Mouse (Mus musculus) layer of hippocampus, postnatal 25 days (tissue): Measurements from ENCODE around the gene Enpep. TPM values are rescaled to one million over a fixed set of nuclear protein-coding genes. Genes with fewer than 3 reads are reported as not detected.

Source experiments
- DNase-seq, 2 experiments: peaks; one replicate each; pipeline ENCODE4 v3.0.0; 2022; ENCODE audit warnings: mixed read lengths in 2 of 2, low spot score in 1 of 2; ENCODE audit errors: extremely low spot score in 1 of 2
- total RNA-seq, 2 experiments: library from RNA; stranded (reverse); gene quantifications; 2 replicates each; pipeline ENCODE4 v1.2.3; 2021

The Enpep gene
- total RNA-seq, 2 experiments from 2014 or later: 1.4 to 2.3 TPM

DNA sequence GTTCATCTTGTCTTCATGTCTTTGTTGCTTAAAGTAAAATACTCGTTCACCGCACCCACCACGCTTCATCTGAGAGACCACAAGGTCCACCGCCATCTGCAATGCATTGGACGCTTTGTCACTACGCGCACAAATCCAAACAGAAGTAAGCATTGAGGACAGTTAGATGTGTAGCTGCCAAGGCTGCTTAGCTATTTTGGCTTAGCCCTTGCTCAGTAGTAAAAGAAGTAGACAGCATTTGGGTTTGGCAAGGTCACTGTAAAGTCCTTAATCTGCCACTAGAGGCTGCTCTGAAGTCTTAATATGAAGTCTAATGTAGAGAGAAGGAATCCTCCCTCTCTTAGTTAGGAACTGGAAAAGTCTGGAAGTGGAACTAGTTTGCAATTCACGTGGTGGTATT is 75.8 kb downstream of the Enpep start:
- no peak for DNase-seq

DNA sequence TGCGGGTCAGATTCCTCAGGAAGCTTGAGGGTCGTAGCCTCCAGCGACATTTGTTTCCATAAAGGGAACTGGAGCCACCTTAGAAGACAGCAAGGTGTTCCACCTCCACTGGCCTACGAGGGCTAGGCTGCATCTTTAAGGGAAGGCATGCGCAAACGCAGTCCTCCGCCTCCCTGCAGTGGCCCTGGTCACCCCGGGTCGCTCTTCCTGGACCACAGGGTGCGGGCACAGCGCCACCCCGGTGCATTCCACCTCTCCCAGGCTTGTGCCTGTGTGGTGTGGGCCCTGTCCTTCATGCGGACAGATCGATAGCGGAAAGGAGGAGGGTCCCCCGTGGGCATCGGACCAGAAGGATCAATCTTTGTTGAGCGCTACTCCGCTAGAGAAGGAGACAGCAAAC is 76.2 kb downstream of the Enpep start:
- DNase-seq: no peak

DNA sequence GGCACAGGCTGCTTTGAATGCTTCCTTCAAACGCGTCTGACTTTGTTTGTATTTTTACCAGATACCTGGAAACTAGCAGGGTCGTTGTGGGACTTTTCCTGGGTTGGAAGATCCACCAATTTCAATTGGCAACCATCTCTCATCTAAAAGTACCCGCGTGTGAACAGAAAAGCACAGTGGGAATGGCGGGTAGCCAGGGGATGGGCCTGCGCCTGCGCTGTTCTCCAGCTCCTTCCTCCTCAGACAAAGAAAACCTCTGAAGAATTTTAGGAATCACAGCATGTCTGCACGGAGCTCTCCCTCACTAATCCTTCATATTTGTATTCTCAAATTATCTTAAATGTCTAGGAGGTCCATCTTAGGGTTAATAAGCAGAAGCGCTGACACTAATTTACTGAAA is 78.3 kb downstream of the Enpep start:
- peak; percentile 31 to 55 for DNase-seq

DNA sequence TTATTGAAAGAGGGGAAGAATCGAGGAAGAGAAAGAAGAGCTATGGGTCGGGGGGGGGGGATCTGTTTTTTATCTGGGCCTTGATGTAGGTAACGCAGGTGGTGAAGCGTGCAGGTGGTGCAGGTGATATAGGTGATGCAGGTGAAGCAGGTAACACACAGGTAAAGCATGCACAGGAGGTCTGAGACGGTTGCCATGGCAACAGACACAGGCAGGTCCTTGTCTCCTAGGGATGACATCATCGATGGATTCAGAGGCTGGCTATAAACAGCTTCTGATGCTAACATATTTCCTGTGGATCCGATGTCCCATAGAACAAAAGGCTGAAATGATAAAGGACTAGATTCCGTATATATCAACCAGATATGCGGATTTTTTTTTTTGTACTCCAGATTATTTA is 81.5 kb downstream of the Enpep start:
- DNase-seq: no peak

DNA sequence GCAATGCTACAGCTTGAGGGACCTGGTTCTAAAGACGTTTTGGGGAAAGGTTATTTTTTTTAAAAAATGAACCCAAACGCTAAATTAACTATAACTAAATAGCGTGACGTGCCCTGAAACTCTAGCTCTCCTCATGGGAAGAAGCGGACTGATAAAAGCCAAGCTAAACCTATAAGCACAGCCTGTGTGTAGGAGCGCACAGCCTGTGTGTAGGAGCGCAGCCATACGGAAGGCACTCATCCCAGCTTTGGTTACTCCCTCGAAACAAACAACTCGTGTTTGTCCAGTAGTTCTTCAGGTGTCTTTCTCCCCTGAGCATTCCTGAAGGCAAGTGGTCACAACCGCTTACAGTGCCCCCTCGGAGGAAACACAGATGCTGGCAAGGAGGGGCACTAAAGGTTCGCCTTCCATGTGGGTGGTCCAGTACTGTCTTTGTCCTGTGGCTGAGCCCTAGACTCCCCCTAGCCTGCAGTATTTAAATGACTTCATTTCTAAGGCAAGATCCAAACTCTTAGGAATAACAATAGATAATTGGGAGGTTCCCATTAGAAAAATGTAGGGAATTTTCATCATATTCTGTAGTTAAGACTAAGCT is 93.8 kb downstream of the Enpep start:
- no peak for DNase-seq

DNA sequence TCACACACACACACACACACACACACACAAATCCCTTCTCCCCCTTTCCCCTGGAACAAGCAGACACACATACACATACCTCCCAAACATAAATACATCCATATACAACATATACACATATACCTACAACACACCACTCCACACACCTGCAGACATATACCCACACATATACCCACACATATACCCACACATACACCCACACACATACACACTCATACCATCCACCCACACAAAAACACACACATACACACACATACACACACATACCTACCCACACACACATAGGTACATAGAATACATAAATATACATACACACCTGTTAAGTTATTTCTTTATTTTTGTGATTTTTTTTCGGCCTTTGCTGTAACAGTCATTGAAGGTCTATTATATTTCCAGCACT is 94.5 kb downstream of the Enpep start:
- DNase-seq: no peak

DNA sequence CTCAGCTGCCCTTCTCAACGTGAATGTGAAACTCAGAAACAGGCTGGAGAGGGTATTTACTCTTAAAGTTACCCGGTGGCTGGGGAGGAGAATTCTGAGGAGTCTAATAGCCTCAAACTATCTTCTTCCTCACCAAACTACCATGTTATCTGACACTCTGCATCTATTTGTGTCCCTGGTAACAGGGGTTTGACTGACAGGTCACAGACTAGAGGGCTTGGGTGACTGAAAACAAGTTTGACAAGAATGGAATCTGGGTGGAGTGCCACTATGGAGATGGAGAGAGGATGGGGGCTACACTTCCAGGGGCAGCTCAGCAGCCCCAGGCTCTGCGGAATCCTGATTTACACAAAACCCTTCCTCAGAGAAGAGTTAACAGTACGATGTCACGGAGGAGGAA is 105.2 kb downstream of the Enpep start:
- no peak for DNase-seq

DNA sequence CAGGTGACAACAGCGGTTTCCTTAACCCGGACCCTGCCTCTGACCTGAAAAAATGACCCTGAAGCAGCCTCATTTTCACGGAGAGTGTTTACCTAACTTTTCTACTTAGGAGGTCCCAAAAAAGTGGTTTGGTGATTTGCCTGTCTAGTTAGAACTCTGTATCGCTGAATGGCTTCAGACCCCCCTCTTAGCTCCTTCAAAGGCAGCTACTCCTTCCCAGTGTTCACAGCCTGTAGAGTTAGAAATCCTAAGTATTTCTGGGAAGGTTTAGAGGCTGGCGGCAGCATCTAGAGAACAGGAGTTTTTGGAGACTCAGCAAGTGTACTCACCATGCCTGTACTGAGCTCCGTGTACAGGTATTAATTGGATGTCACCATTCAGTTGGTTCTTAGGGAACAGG is 105.8 kb downstream of the Enpep start:
- DNase-seq: no peak

DNA sequence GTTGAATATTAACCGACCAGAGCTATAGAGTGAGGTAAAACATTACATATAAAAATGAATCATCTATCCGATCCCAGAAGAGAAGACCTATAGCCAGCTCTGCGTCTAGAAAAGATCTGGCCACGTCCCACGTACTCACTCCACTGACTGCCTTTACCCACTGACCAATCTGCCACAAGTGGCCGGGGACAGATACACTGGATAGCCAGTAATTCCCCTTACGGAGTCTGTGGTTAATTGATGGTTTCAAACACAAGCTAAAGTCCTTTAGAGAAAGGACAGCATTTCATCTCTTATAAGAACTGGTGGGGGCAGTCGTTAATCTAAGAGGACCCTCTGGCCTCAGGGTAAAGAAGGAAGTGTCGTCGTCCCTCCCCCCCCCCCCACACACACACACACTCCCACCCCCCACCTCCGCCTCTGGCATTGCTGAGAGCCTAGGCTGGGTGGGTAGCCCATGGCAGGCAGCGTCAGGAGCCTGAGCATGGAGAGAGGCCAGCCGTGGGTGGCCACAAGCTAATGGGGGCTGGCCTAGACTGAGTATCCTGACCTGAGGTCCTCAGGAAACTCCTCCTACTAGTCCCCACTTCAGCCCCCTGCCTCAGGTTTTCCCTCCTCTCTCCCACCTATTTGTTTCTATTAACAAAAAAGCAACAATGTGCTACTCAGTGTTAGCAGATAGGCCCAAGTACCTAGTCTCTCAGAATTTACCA is 106.8 kb downstream of the Enpep start:
- DNase-seq: no peak

DNA sequence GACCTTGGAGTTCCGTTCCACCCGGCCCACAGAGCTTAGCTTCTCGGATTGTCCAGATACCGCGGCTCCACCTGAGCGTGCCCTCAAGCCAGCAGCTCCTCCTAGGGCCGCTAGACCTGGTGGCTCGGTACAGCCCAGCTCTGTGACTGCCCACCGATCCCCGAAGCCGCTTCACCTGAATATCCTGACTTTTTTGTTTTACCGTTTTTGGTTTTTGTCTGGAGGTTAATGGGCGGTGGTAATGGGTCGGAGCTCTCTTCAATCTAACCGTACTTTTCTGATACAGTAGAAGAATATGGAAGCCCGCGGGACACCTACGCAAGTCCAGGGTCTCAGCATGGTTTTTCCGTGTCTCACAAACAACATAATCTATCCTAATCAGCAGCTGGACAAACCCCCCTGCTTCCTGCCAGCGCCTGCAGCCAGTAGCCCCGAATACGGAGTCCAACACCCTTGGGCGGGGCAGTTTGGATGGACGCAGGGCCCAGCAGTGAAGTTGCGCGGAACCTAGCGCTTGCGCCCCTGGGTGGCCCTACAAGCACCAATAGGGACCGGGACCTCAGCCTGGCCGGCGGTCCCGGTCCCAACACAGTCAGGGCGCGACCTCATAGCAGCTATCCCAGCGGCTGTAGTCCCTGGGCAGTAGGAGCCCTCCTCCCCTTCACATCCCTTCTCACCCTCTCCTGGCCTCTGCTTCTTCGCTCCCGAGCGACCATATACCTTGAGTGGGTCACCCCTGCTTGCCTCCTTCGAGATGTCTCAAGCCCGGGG is 107.5 kb downstream of the Enpep start:
- DNase-seq: no peak

DNA sequence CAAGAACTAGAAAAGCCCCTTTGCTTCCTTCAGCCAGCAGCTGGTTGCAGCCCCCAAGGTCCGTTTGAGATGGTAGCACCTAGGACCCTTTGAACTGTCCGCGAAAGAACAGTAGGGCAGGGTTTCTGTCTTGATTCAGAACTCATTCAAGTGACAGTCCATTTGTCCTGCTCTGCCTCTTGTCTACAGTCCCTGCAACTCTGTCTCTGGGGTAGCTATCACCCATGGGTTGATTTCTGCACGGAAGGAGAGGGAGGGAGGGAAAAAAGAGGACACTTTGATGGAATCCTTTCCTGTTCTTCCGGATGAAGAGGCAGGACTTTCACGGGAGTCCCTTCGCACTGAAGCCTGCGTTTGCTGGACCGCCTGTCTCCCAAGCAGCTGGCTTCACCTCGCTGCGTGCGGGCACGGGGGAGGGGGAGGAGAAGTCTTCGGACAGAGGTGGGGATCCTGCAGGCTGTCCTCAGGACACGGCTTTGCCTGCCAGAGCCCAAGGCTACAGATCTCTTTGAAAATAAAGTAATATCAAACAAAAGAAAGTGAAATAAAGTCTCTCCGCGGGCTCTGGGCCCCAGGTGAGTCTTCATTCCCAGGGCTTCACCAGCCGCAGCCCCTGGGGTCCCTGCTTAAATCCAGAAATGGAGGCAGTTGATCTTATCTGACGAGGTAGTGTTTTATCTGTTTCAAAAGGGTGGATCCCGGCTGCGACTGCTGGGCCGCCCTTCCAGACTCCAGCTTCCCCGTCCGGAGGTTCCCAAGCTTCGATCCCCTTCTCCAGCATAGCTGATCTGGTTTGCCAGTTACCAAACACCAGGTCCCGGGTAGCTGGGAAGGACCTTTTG is 108.3 kb downstream of the Enpep start:
- DNase-seq: no peak

DNA sequence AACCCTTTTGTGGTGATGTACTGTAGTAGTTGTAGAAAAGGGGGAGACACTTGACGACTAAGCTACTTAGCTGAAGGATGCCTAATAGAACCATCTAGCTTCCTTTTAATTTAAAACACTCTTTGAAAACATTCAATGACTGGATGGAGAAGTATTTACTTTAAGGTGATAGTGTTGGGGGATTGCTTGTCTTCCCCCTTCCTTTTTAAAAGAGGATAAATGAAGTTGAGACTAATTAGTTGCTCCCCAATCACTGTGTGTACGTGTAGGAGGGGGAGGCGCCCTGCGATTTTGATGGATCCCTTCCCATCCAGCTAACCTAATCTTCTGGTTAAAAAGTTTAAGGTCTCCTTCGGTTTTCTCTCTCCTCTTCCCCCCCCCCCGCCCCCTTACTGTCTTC is 109.1 kb downstream of the Enpep start:
- no peak for DNase-seq

DNA sequence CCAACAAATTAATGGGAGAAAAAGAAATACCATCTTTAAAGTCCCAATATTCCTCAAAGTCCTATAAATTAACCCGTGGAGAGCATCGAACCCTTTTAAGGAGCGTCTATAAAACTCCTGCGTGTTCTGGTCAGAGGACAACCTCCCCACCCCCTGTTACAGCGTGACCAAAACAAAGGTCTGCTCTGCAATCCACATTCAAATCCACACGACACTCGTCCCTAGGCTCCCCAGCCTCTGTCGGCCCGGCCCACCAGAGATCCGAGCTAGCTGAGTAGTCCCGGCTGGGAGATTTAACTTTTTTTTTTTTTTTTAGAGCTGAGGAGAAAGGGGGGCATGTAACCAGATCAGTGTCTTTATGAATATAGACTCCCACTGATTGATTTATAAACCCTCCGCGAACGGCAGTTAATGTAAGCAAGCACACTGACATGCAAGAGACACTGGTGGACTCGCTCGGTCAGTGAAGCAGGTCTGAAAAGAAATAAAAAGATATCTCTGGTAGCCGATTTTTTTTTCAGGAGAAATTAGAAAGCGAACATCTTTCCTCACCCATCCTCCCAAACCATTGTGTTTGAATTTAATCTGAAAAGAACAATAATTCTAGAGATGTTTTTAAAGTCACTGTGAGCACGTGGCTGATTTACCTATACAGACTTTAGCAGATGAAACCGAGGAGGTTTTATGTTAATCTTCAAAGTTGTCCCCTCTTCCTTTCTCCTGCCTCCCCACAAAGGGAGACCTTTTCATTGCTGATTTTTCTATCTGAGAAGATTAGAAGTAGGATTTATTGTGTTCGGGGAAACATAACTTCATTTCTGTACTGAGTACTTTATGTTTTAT is 109.9 kb downstream of the Enpep start:
- DNase-seq: no peak

DNA sequence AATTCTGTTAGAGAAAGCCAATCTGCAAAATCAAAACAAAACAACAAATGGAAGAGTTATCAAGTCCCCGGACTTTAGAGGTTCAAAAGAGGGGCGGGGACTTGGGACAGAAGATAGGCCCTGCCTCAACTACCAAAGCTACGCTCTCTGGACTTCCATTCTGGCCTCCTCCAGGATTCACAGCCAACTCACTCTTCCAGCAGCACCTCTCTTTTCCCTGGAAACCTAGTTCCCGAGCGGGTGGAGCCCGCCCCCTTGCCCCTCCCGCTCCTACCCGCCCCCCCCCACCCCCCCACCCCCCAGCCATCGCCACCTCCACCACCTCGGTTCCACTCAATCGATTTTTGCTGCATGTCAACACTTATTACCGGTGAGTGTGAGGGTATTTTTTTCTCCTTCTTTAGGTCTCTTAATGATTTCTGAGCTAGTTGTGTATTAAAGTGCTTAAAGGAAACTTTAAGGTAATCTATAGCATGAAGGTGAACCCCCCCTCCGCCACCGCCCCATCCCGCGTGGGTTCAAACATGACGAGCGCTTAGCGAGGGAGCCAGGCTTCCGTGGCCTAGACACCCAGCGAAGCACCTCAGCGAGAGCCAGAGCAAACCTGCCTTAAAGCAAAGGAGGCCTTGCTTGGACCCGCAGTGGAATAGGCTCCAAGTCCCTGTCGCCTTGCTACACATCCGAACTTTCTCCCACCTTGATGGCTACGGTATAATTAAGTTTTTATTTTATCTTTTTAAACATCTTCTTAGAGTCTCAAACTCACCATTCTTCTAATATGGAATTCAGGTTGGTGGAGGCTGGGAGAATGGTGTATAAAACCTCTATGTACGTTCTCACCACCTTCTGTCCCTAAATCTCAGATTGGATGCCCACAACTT is 110.9 kb downstream of the Enpep start:
- no peak for DNase-seq

DNA sequence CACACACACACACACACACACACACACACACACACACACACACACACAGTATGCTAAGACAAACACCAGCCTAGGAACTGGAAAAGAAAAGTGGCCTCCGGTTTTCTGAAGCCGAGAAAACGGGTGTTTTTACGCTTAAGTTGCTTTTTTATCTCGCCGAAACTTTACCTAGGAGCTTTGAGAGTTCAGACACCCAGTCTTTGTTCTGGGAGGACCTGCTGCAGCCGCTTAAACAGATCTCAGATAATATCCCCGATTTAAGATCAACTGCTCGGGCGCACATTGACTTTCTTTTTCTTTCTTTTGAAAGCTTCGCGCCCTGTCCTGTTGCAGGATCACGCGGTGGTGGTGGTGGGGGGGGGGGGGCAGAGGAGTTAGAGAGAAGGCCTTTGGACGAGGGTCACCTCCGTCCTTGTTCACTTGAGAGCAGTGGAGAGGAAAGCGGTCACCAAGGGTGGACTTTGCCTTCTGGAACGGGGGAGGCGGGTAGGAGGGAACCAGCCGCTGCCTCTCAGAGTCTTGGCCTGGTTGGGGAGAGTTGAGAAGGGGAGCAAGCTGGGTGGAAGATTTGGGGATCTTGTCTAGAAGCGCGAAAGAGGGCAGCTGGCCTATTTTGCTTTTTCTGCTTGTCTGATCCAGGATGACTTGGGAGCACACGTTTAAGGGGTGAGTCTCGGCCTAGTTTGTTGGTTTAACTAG is 111.7 kb downstream of the Enpep start:
- no peak for DNase-seq

DNA sequence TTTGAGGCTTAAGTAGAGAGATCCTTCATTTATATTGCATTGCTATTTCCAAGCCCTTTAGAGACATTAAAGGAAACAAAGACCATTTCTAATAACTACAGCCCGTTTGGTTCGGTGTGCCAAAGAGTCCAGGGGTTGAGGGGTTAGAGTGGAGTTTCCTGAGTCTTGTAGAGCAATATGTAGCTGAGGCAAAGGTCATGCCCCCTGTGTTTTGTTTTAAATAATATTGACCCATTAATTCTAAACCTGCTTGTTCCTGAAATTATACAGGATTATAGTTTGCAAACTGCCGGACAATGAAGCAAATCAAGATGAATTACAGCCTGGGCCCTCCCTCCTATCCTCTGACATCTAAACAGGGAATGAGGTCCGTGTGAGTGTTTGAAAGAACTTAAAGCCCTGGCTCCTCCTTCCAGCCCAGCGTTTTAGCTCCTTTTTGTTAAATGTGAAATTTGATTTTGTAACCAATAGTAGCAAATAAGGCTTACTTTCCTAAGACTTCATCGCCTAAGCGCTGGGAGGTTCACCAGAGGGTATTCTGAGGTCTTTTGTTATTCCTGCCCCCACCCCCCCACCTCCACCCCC is 112.3 kb downstream of the Enpep start:
- DNase-seq: no peak
